Mouse (Mus musculus): Measurements from ENCODE around the gene Pias3.
"Not testable (repeated sequence)": the region's sequence is repeated elsewhere in the genome, so short reads cannot be mapped to it uniquely, and the experiment has no call there.

DNA sequence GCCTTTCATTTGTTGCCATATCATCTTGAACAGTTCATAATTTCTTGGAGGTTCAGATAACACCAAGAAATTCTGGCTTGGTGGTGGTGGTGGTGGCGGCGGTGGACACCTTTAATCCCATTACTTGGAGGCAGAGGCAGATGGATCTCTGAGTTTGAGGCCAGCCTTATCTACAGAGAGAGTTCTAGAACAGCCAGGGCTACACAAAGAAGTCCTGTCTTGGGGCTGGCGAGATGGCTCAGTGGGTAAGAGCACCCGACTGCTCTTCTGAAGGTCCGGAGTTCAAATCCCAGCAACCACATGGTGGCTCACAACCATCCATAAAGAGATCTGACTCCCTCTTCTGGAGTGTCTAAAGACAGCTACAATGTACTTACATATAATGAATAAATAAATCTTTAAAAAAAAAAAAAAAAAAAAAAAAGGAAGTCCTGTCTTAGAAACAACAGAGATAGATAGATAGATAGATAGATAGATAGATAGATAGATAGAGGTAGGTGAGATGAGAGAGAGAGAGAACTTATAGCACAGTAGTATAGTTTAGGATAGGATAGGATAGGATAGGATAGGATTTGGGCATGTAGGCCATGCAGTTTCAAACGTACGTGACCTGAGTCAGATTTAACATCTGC, 30.3 kb upstream of the Pias3 start:
- not testable (repeated sequence) for TF ChIP-seq POLR2A (IDR thresholded peaks at IDR 0.05; ENCODE audit: borderline replicate concordance, control insufficient read depth, low read depth, low read length); CTCF (IDR thresholded peaks at IDR 0.05; ENCODE audit: control insufficient read depth, insufficient read depth, low read length)

Measured in bone marrow, adult 2 months (tissue).